Mouse (Mus musculus): Measurements from ENCODE around the gene Ppip5k2. TPM values are rescaled to one million over a fixed set of nuclear protein-coding genes. Genes with fewer than 3 reads are reported as not detected.
"Not testable (repeated sequence)": the region's sequence is repeated elsewhere in the genome, so short reads cannot be mapped to it uniquely, and the experiment has no call there.

Ppip5k2 gene
- total and polyA plus RNA-seq, 3 experiments, result 26.9 to 84.1 (median 69.8) TPM

GRCm38 (mm10) chr1:97768089-97768488, 2.1 kb downstream of the Ppip5k2 start:
- Histone ChIP-seq H3K79me2 (replicated peaks; ENCODE audit: control insufficient read depth, insufficient read depth, low read length) (no peaks in the 10 kb centered on the region; the same call in 1 of the 2 replicates), H3K9ac (ENCODE audit: low read depth, low read length) (no peak overlapping the region), H3K4me3 (peak overlapping the region; percentile 79), H3K27ac (peak overlapping the region; percentile 94), H3K27me3 (ENCODE audit: control insufficient read depth, insufficient read depth, low read length) (no peaks in the 10 kb centered on the region), H3K4me1 (ENCODE audit: control insufficient read depth, insufficient read depth, low read length) (no peaks in the 10 kb centered on the region; the same call in 1 of the 2 replicates), H3K36me3 (ENCODE audit: control insufficient read depth, insufficient read depth, low read length) (no peaks in the 10 kb centered on the region; the same call in none of the 2 replicates)
- WGBS, result 69% methylated on average over 2 of the region's 2 CpGs
- intact Hi-C loops (cut with DNase I), result loop anchor here (5.0 kb wide), 1 partner anchor 106 kb away; the partner anchor contains the start of gene D1Ertd622e
- DNase-seq, result no peak
- TF ChIP-seq CTCF (IDR thresholded peaks at IDR 0.05) (no peak), POLR2A (IDR thresholded peaks at IDR 0.05; ENCODE audit: insufficient read depth, low read depth, low read length) (no peak), EP300 (IDR thresholded peaks at IDR 0.05; ENCODE audit: insufficient read depth, low read depth, low read length) (no peak)

GRCm38 (mm10) chr1:97765712-97766111, 4.5 kb downstream of the Ppip5k2 start:
- not testable (repeated sequence) for H3K4me3 ChIP-seq; H3K9ac ChIP-seq (ENCODE audit: low read depth, low read length); H3K27me3 ChIP-seq (ENCODE audit: control insufficient read depth, insufficient read depth, low read length); H3K27ac ChIP-seq; DNase-seq; H3K79me2 ChIP-seq (replicated peaks; ENCODE audit: control insufficient read depth, insufficient read depth, low read length); H3K36me3 ChIP-seq (ENCODE audit: control insufficient read depth, insufficient read depth, low read length); H3K4me1 ChIP-seq (ENCODE audit: control insufficient read depth, insufficient read depth, low read length)
- 64% methylated on average over 4 of the region's 4 CpGs for WGBS
- intact Hi-C loops (cut with DNase I), result loop anchor here (5.0 kb wide), 1 partner anchor 103 kb away; the partner anchor contains the start of gene D1Ertd622e

- Histone ChIP-seq H3K4me1 (ENCODE audit: control insufficient read depth, insufficient read depth, low read length) (no peaks in the 10 kb centered on the region), H3K4me3 (peak overlapping the region; percentile 40), H3K36me3 (ENCODE audit: control insufficient read depth, insufficient read depth, low read length) (peaks cover 9% of the 10 kb centered on the region), H3K79me2 (replicated peaks; ENCODE audit: control insufficient read depth, insufficient read depth, low read length) (no peaks in the 10 kb centered on the region; the same call in 1 of the 2 replicates), H3K27ac (peak overlapping the region; percentile 79), H3K9ac (ENCODE audit: low read depth, low read length) (peak overlapping the region; percentile 62), H3K27me3 (ENCODE audit: control insufficient read depth, insufficient read depth, low read length) (no peaks in the 10 kb centered on the region)
- 36% methylated on average over 6 of the region's 6 CpGs for WGBS
- intact Hi-C loops (cut with DNase I), result no loop called here
- peak in 1 of 2 experiments; percentile 37 for DNase-seq
- TF ChIP-seq EP300 (IDR thresholded peaks at IDR 0.05; ENCODE audit: insufficient read depth, low read depth, low read length) (peak; percentile 84), POLR2A (IDR thresholded peaks at IDR 0.05; ENCODE audit: insufficient read depth, low read depth, low read length) (0 out of 2 replicates have a peak, but pooled peaks have one; percentile 40), CTCF (IDR thresholded peaks at IDR 0.05) (no peak)
Measured at GRCm38 (mm10) chr1:97761477-97761876, 8.7 kb downstream of the Ppip5k2 start.

- H3K27ac ChIP-seq, result peak overlapping the region; percentile 79
- TF ChIP-seq POLR2A (IDR thresholded peaks at IDR 0.05; ENCODE audit: insufficient read depth, low read depth, low read length) (peak; percentile 71), CTCF (IDR thresholded peaks at IDR 0.05) (no peak)
- H3K27me3 ChIP-seq (ENCODE audit: control insufficient read depth, insufficient read depth, low read length), result no peaks in the 10 kb centered on the region
- no peaks in the 10 kb centered on the region for H3K4me1 ChIP-seq (ENCODE audit: control insufficient read depth, insufficient read depth, low read length)
- peaks cover 11% of the 10 kb centered on the region for H3K36me3 ChIP-seq (ENCODE audit: control insufficient read depth, insufficient read depth, low read length)
- 58% methylated on average over 7 of the region's 7 CpGs for WGBS
- H3K4me3 ChIP-seq, result peak overlapping the region; percentile 40
- DNase-seq, result peak in 1 of 2 experiments; percentile 34
- H3K9ac ChIP-seq (ENCODE audit: low read depth, low read length), result peak overlapping the region; percentile 65
- no peaks in the 10 kb centered on the region; the same call in 1 of the 2 replicates for H3K79me2 ChIP-seq (replicated peaks; ENCODE audit: control insufficient read depth, insufficient read depth, low read length)
- intact Hi-C loops (cut with DNase I), result no loop called here
Measured at GRCm38 (mm10) chr1:97760598-97760997, 9.6 kb downstream of the Ppip5k2 start.

- TF ChIP-seq POLR2A (IDR thresholded peaks at IDR 0.05; ENCODE audit: insufficient read depth, low read depth, low read length) (no peak), CTCF (IDR thresholded peaks at IDR 0.05) (no peak), EP300 (IDR thresholded peaks at IDR 0.05; ENCODE audit: insufficient read depth, low read depth, low read length) (no peak)
- no peak for DNase-seq
- H3K9ac ChIP-seq (ENCODE audit: low read depth, low read length), result no peak overlapping the region
- H3K4me3 ChIP-seq, result peak overlapping the region; percentile 40; the same call in 1 of the 2 replicates
- intact Hi-C loops (cut with DNase I), result loop anchor here (5.0 kb wide), 1 partner anchor 32 kb away; no protein-coding TSS in a partner anchor
- no peaks in the 10 kb centered on the region for H3K27me3 ChIP-seq (ENCODE audit: control insufficient read depth, insufficient read depth, low read length)
- peaks cover 18% of the 10 kb centered on the region for H3K36me3 ChIP-seq (ENCODE audit: control insufficient read depth, insufficient read depth, low read length)
- peak overlapping the region; percentile 79 for H3K27ac ChIP-seq
- no peaks in the 10 kb centered on the region; the same call in 1 of the 2 replicates for H3K79me2 ChIP-seq (replicated peaks; ENCODE audit: control insufficient read depth, insufficient read depth, low read length)
- no peaks in the 10 kb centered on the region for H3K4me1 ChIP-seq (ENCODE audit: control insufficient read depth, insufficient read depth, low read length)
Measured at GRCm38 (mm10) chr1:97759841-97760240, 10.4 kb downstream of the Ppip5k2 start.

GRCm38 (mm10) chr1:97754392-97754791, 15.8 kb downstream of the Ppip5k2 start:
- H3K4me1 ChIP-seq (ENCODE audit: control insufficient read depth, insufficient read depth, low read length), result no peaks in the 10 kb centered on the region
- peaks cover 23% of the 10 kb centered on the region for H3K36me3 ChIP-seq (ENCODE audit: control insufficient read depth, insufficient read depth, low read length)
- H3K79me2 ChIP-seq (replicated peaks; ENCODE audit: control insufficient read depth, insufficient read depth, low read length), result no peaks in the 10 kb centered on the region
- DNase-seq, result no peak
- intact Hi-C loops (cut with DNase I), result no loop called here
- WGBS, result 64% methylated on average over 4 of the region's 4 CpGs
- H3K27me3 ChIP-seq (ENCODE audit: control insufficient read depth, insufficient read depth, low read length), result no peaks in the 10 kb centered on the region
- no peak overlapping the region for H3K4me3 ChIP-seq
- no peak for TF ChIP-seq CTCF (IDR thresholded peaks at IDR 0.05)
- TF ChIP-seq POLR2A (IDR thresholded peaks at IDR 0.05; ENCODE audit: insufficient read depth, low read depth, low read length), result no peak
- TF ChIP-seq EP300 (IDR thresholded peaks at IDR 0.05; ENCODE audit: insufficient read depth, low read depth, low read length), result no peak
- H3K9ac ChIP-seq (ENCODE audit: low read depth, low read length), result no peak overlapping the region
- no peak overlapping the region for H3K27ac ChIP-seq

All from heart, adult 2 months (tissue).